Mouse (Mus musculus) olfactory bulb, adult 2 months (tissue): ENCODE measurements around the gene Odf3l1. TPM values are rescaled to one million over a fixed set of nuclear protein-coding genes. Genes with fewer than 3 reads are reported as not detected.

Source experiments
- H3K27ac ChIP-seq: fragments of 200-500 bp; 2 replicates; pipeline ENCODE4 v1.5.1; 2012; ENCODE audit warnings: low read depth, low read length; ENCODE audit not compliant: insufficient read depth
- H3K4me1 ChIP-seq: fragments of 200-500 bp; 2 replicates; pipeline ENCODE4 v1.6.1; 2012; ENCODE audit warnings: low read length; ENCODE audit not compliant: control insufficient read depth, insufficient read depth
- H3K4me3 ChIP-seq: fragments of 200-500 bp; 2 replicates; pipeline ENCODE4 v1.5.1; 2012; ENCODE audit warnings: mild to moderate bottlenecking, low read depth, low read length, moderate library complexity; ENCODE audit not compliant: insufficient read depth
- CTCF ChIP-seq: fragments of 200-500 bp; IDR thresholded peaks from 2 replicates; pipeline ENCODE4 v1.5.1; 2012; ENCODE audit warnings: low read depth, mild to moderate bottlenecking, low read length, moderate library complexity; ENCODE audit not compliant: insufficient read depth
- POLR2A ChIP-seq: fragments of 200-500 bp; IDR thresholded peaks from 2 replicates; pipeline ENCODE4 v1.6.1; 2012; ENCODE audit warnings: mild to moderate bottlenecking, low read depth, low read length, moderate library complexity; ENCODE audit not compliant: insufficient read depth
- WGBS: fragments of 180-500 bp; shearing (Covaris S2); methylation state at CpG from one replicate; pipeline ENCODE4 v1.1.7; 2018; 5-methylcytosine and 5-hydroxymethylcytosine counted together
- polyA plus RNA-seq: library from polyadenylated mRNA; stranded (reverse); fragments of >200 nt; gene quantifications from 2 replicates; pipeline ENCODE4 v1.2.4, GENCODE M21; 2012; ENCODE audit warnings: low replicate concordance; ENCODE audit not compliant: missing spikeins, insufficient read depth, insufficient read length

The Odf3l1 gene
- polyA plus RNA-seq, 1 experiment = not detected

DNA sequence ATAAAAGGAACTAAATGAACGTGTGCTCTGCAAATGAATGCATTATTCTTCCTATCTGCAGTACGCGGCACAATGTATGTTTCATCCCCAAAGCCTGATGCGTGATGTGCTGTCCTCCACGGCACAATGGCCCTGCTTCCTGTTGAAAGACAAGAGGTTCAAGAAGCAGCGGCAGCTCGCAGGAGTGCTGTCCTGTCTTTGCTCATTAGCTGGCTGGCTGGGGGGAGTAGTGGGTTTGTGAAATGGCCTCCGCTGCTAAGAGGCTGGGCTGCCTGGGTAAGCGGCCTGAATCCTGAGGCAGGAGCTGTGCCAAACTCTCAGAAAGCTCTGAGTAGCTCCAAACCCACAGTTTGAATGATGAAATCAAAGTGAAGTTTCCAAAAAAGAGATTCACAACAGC, 36.3 kb downstream of the Odf3l1 start:
- no peak overlapping the region for H3K27ac ChIP-seq
- WGBS = 66% methylated on average over 9 of the region's 9 CpGs

DNA sequence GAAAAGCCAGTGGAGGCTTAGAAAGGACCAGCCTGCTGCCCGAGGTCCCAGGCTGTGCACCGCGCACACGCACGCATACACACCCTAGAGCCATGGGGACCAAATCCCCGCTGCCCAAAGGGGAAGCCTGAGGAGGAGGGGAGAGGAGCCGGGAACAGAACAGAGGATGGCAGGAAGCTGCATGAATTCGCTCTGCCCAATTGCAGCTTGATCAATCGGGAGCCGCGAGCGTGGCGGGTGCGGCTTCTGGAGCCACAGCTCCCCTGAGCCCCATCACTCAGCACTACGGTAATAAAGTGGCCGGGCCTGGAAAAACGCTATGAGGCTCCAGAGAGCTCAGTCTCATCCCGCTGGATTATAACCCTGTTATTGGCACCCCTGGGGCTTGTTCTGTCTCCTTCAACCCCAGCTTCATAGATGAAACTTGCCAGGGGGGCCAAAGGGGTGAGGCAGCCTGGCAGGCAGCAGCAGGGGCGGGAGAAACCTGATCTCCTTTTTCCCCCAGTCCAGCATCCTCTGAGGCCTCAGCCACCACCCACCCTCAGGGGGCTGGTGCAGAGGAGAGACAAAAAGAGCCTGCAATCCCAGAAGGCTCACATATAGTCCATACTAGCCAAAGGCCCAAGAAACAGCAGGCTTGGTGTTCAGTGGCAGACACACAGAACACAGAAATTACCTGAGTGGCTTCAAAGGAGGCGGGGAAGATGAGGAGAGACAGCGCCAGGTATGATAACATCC, 38.8 kb downstream of the Odf3l1 start:
- H3K27ac ChIP-seq = no peak overlapping the region
- 29% methylated on average over 21 of the region's 21 CpGs for WGBS
- H3K4me3 ChIP-seq = no peak overlapping the region
- peaks cover 8% of the 10 kb centered on the region; the same call in 1 of the 2 replicates for H3K4me1 ChIP-seq
- TF ChIP-seq CTCF (no peak), POLR2A (no peak)

More for the DNA sequence above, 36.3 kb downstream of the Odf3l1 start:
- Histone ChIP-seq H3K4me3 (no peak overlapping the region), H3K4me1 (peaks cover 16% of the 10 kb centered on the region)
- TF ChIP-seq CTCF (no peak), POLR2A (no peak)

DNA sequence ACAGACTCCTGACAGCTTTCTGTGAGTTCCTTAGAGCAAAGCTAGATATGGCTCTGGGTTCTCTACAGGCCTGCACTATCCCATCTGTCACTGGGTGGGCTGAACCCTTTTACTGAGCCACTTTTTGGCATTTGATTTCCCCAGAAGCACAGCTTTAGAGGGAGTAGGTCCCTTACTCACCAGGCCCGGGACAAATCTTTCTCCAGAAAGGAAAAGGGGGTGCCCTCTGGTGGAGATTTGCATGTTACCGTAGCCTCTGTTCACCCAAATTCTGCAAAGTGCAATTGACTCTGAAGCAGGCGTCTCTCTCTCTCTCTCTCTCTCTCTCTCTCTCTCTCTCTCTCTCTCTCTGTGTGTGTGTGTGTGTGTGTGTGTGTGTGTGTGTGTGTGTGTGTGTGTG, 39.6 kb downstream of the Odf3l1 start:
- 10% methylated on average over 3 of the region's 3 CpGs for WGBS
- Histone ChIP-seq H3K4me3 (no peak overlapping the region), H3K4me1 (peaks cover 8% of the 10 kb centered on the region; the same call in 1 of the 2 replicates), H3K27ac (no peak overlapping the region)
- no peak for TF ChIP-seq CTCF
- TF ChIP-seq POLR2A = no peak

DNA sequence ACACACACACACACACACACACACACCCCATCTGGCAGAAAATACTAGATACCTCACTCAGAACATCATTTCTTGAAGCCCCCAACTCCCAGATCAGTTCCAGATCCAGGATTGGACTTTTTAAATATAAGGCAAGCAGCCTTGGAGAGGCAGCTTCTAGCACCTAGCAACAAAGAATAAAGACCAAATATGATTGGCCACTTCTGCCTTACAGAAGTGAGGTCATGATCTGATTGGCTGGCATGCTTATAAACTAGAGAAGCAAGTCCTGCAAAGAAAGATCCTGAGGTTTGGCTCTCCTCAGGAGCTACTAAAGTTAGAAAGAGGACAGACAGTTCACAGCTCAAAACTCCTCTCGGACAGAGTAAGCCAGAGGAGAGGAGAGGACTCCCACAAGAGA, 53.6 kb downstream of the Odf3l1 start:
- 88% methylated on average over 1 of the region's 1 CpGs for WGBS
- Histone ChIP-seq H3K27ac (no peak overlapping the region), H3K4me3 (no peak overlapping the region), H3K4me1 (no peaks in the 10 kb centered on the region)
- TF ChIP-seq POLR2A = no peak
- no peak for TF ChIP-seq CTCF

DNA sequence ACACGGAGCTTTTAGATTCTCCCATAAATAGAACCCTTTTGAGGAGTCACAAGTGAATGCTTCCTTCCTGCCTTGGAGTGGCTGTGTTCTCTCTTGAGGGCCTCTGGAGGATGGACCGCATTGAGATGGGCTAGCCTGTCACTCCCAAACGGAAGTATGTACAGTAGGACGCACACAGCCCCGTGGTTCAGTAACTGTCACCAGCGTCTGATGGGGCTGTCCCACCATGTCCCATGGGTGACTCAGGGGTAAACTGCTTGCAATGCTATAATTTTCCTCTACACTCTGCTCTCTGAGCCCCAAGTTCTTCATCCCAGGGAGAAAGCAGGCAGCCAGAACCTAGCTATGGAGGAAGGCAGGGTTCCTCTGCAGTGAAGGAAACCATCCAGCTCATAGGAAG, 56.5 kb downstream of the Odf3l1 start:
- Histone ChIP-seq H3K27ac (no peak overlapping the region), H3K4me1 (no peaks in the 10 kb centered on the region), H3K4me3 (no peak overlapping the region)
- TF ChIP-seq POLR2A = no peak
- no peak for TF ChIP-seq CTCF
- WGBS = 82% methylated on average over 6 of the region's 6 CpGs

DNA sequence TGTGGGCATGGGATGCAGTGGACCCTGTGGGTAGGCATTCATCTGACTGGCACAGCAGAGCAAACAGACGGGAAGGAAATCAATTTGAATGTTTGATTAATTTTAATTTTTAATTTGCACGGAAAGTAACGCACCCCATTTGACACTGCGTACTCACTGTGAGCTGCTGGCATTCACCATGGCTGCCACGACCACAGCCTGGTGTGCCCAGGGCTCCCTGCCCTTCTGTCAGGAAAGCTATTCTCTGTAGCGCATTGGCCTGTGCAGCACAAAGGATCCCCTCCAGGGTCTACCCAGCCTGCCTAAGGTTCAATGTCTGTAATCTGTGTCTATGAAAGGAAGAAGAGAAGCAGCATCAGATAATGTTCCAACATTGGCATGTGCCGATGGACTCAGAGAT, 61.3 kb downstream of the Odf3l1 start:
- Histone ChIP-seq H3K27ac (no peak overlapping the region), H3K4me3 (no peak overlapping the region), H3K4me1 (no peaks in the 10 kb centered on the region)
- TF ChIP-seq CTCF (no peak), POLR2A (no peak)
- WGBS = 89% methylated on average over 7 of the region's 7 CpGs

Other genes with a start within 250 kb of the Odf3l1 start
- not detected in 2 replicates for gene Lingo1, start 68.2 kb downstream of the Odf3l1 start, polyA plus RNA-seq
- not detected in 2 replicates for gene Cspg4, start 354 bp upstream of the Odf3l1 start, polyA plus RNA-seq
- not detected in 2 replicates for gene Snx33, start 63.7 kb upstream of the Odf3l1 start, polyA plus RNA-seq
- gene Imp3, start 72.8 kb upstream of the Odf3l1 start, polyA plus RNA-seq = not detected in 2 replicates
- not detected in 2 replicates for gene Snupn, start 86.2 kb upstream of the Odf3l1 start, polyA plus RNA-seq
- gene Ptpn9, start 130.2 kb upstream of the Odf3l1 start, polyA plus RNA-seq = not detected in 2 replicates
- not detected in 2 replicates for gene Sin3a, start 207.4 kb upstream of the Odf3l1 start, polyA plus RNA-seq